Mouse (Mus musculus) embryonic facial prominence, embryonic 15.5 days (tissue): Measurements from ENCODE around the gene Abca1. TPM values are rescaled to one million over a fixed set of nuclear protein-coding genes. Genes with fewer than 3 reads are reported as not detected.
A peak's percentile ranks its signal among the peaks of the same experiment; 100 is the strongest.

Experiments used
- ATAC-seq: fragments of 200-750 bp; cut with Nextera tagmentation; 2 replicates; pipeline ENCODE4 v1.8.0; 2017; ENCODE audit warnings: low read depth, moderate TSS enrichment; ENCODE audit not compliant: insufficient number of reproducible peaks, low FRiP score, low TSS enrichment
- H3K27ac ChIP-seq: fragments of 300-500 bp; sonication (generic); replicated peaks from 2 replicates; pipeline ENCODE4 v1.5.1; 2015; ENCODE audit warnings: mild to moderate bottlenecking, inconsistent platforms
- H3K27me3 ChIP-seq: fragments of 300-500 bp; sonication (generic); 2 replicates; pipeline ENCODE4 v1.6.1; 2015; ENCODE audit warnings: inconsistent platforms
- H3K36me3 ChIP-seq: fragments of 300-500 bp; sonication (generic); 2 replicates; pipeline ENCODE4 v1.6.1; 2015; ENCODE audit warnings: mild to moderate bottlenecking, inconsistent platforms
- H3K4me1 ChIP-seq: fragments of 300-500 bp; sonication (generic); 2 replicates; pipeline ENCODE4 v1.6.1; 2015; ENCODE audit warnings: inconsistent platforms
- H3K4me2 ChIP-seq: fragments of 300-500 bp; sonication (generic); replicated peaks from 2 replicates; pipeline ENCODE4 v1.6.1; 2015; ENCODE audit warnings: mild to moderate bottlenecking, inconsistent platforms
- H3K4me3 ChIP-seq: fragments of 300-500 bp; sonication (generic); replicated peaks from 2 replicates; pipeline ENCODE4 v1.5.1; 2015; ENCODE audit warnings: mild to moderate bottlenecking, inconsistent platforms
- H3K9ac ChIP-seq: fragments of 300-500 bp; sonication (generic); 2 replicates; pipeline ENCODE4 v1.6.1; 2015; ENCODE audit warnings: inconsistent platforms
- H3K9me3 ChIP-seq: fragments of 300-500 bp; sonication (generic); replicated peaks from 2 replicates; pipeline ENCODE4 v1.6.1; 2016; ENCODE audit warnings: inconsistent platforms
- WGBS: fragments of 180-500 bp; shearing (Covaris S2); methylation state at CpG from one replicate; pipeline ENCODE4 v1.1.7; 2015; 5-methylcytosine and 5-hydroxymethylcytosine counted together
- polyA plus RNA-seq: library from polyadenylated mRNA; unstranded; fragments of >200 nt; fragmentation: Nextera tagmentation; extraction: Ambion mirVana; gene quantifications from 2 replicates; pipeline ENCODE4 v1.2.1, GENCODE M21; 2015

The Abca1 gene
- polyA plus RNA-seq, 1 experiment from 2014 or later = 8.2 TPM

- H3K4me3 ChIP-seq = no peak overlapping the region
- no peak overlapping the region for H3K9ac ChIP-seq
- no peak overlapping the region for H3K27ac ChIP-seq
- H3K36me3 ChIP-seq = no peaks in the 10 kb centered on the region
- no peak overlapping the region for H3K4me2 ChIP-seq
- no peaks in the 10 kb centered on the region for H3K27me3 ChIP-seq
- ATAC-seq = no peak
- no peaks in the 10 kb centered on the region for H3K9me3 ChIP-seq
- H3K4me1 ChIP-seq = no peaks in the 10 kb centered on the region
- WGBS = 77% methylated on average over 8 of the region's 8 CpGs
Observed at GRCm38 (mm10) chr4:53000154-53000553, 159.5 kb downstream of the Abca1 start.

GRCm38 (mm10) chr4:52999449-52999848, 160.2 kb downstream of the Abca1 start:
- H3K27ac ChIP-seq = no peak overlapping the region
- no peak overlapping the region for H3K4me2 ChIP-seq
- H3K4me3 ChIP-seq = no peak overlapping the region
- WGBS = 91% methylated on average over 6 of the region's 6 CpGs
- no peaks in the 10 kb centered on the region for H3K36me3 ChIP-seq
- H3K9ac ChIP-seq = no peak overlapping the region
- ATAC-seq = no peak
- no peaks in the 10 kb centered on the region for H3K9me3 ChIP-seq
- H3K27me3 ChIP-seq = no peaks in the 10 kb centered on the region
- no peaks in the 10 kb centered on the region for H3K4me1 ChIP-seq

- peak within 1 kb of the TSS; percentile 21 for H3K4me2 ChIP-seq
- H3K27me3 ChIP-seq = no peaks in the 10 kb centered on the region
- no peak within 1 kb of the TSS for H3K9ac ChIP-seq
- no peak within 1 kb of the TSS; the same call in 1 of the 2 replicates for H3K4me3 ChIP-seq
- H3K27ac ChIP-seq = no peak within 1 kb of the TSS
- ATAC-seq = 0 out of 2 replicates have a peak, but pooled peaks have one; percentile 7
- H3K9me3 ChIP-seq = no peaks in the 10 kb centered on the region
- 0 out of 2 replicates have a peak, but pooled peaks cover 3% of the 10 kb centered on the region for H3K4me1 ChIP-seq
- WGBS = 23% methylated on average over 12 of the region's 12 CpGs
- H3K36me3 ChIP-seq = no peaks in the 10 kb centered on the region
Observed at GRCm38 (mm10) chr4:52989248-52989647, 170.4 kb downstream of the Abca1 start, which contains the start of gene Nipsnap3a. Gene Nipsnap3a, plus strand, starts transcription at chr4:52989272.

GRCm38 (mm10) chr4:52986266-52986665, 173.4 kb downstream of the Abca1 start:
- no peak overlapping the region for H3K9ac ChIP-seq
- no peaks in the 10 kb centered on the region for H3K36me3 ChIP-seq
- no peak overlapping the region for H3K4me2 ChIP-seq
- H3K4me3 ChIP-seq = no peak overlapping the region
- H3K27me3 ChIP-seq = no peaks in the 10 kb centered on the region
- WGBS = 89% methylated on average over 2 of the region's 2 CpGs
- no peak overlapping the region for H3K27ac ChIP-seq
- 0 out of 2 replicates have a peak, but pooled peaks cover 3% of the 10 kb centered on the region for H3K4me1 ChIP-seq
- H3K9me3 ChIP-seq = no peaks in the 10 kb centered on the region
- no peak for ATAC-seq

- H3K27me3 ChIP-seq = no peaks in the 10 kb centered on the region
- no peaks in the 10 kb centered on the region for H3K36me3 ChIP-seq
- no peak for ATAC-seq
- H3K9ac ChIP-seq = no peak overlapping the region
- H3K4me2 ChIP-seq = no peak overlapping the region
- H3K27ac ChIP-seq = no peak overlapping the region
- H3K4me3 ChIP-seq = no peak overlapping the region
- H3K4me1 ChIP-seq = 0 out of 2 replicates have a peak, but pooled peaks cover 3% of the 10 kb centered on the region
- H3K9me3 ChIP-seq = no peaks in the 10 kb centered on the region
- WGBS = 67% methylated on average over 2 of the region's 2 CpGs
Observed at GRCm38 (mm10) chr4:52985216-52985615, 174.5 kb downstream of the Abca1 start.

Other genes with a start within 250 kb of the Abca1 start
- not detected in 2 replicates for gene Olfr272, start 240.7 kb downstream of the Abca1 start, polyA plus RNA-seq
- gene Olfr270, start 195.3 kb downstream of the Abca1 start, polyA plus RNA-seq = not detected in 2 replicates
- gene Nipsnap3a, start 170.6 kb downstream of the Abca1 start, polyA plus RNA-seq = not detected in 2 replicates
- 53.1 and 53.9 TPM in 2 replicates for gene Nipsnap3b, start 148.0 kb downstream of the Abca1 start, polyA plus RNA-seq